Mouse (Mus musculus) heart, postnatal 0 days (tissue): ENCODE results near the gene Chmp6.

ENCODE experiments used
- CTCF ChIP-seq: IDR thresholded peaks from 2 replicates; pipeline ENCODE4 v1.5.1; 2016; ENCODE audit warnings: antibody characterized with exemption, control low read depth, low read depth
- EP300 ChIP-seq: IDR thresholded peaks from 2 replicates; pipeline ENCODE4 v1.6.1; 2016; ENCODE audit warnings: antibody characterized with exemption, low read depth

DNA sequence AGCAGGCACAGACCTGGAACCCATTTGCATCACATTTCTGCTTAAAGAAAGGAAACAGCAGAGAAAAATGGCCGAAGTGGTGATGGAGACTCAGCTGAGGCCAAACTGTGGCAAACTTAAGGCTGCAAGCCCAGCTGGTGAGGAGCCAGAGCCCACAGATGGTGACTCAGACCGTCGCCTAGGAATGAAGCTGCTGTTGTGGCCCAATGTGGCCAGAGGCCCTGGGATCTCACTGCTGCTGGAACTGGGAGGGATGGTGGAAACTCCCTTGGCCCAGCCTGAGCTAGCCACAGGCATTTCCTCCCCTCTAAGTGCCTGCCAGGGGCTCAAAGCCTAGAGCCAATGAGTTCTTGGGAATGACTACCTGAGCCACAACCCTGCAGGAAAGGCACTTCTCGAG, 19.9 kb downstream of the Chmp6 start:
- TF ChIP-seq CTCF (no peak), EP300 (no peak)
